Mouse (Mus musculus): ENCODE results near the gene Bcap29.
"Not testable (repeated sequence)": the region's sequence is repeated elsewhere in the genome, so short reads cannot be mapped to it uniquely, and the experiment has no call there.

The Bcap29 gene

DNA sequence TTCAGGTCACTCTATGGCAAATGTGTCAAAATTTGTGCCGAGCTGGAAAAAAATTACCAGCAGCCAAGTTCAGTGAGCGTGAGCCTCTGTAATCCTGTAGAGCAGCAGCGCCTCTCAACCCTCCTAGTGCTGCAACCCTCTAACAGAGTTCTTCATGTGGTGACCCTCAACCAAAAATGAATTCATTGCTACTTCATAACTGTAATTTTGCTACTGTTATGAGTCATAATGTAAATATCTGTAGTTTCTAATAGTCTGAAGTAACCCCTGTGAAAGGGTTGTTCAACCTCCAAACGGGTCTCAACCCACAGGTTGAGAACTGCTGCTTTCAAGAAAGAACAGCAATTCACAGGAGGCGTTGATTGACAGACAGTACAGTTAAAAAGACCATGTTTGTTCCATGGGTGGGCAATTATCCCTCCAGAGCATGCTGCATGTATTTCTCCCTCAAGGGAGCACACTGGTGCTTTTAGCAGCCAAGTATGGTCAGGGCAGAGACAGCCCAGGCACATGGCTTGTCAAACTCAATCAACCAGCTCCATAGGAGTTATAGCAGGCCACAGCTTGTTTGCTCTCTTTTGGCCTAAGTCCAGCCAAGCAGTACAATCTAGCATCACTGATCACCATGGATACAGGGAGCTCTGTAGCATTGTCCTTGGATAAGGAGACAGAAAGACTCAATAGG is 53.7 kb downstream of the Bcap29 start:
- no peak for DNase-seq (ENCODE audit: low read depth, low spot score)

DNA sequence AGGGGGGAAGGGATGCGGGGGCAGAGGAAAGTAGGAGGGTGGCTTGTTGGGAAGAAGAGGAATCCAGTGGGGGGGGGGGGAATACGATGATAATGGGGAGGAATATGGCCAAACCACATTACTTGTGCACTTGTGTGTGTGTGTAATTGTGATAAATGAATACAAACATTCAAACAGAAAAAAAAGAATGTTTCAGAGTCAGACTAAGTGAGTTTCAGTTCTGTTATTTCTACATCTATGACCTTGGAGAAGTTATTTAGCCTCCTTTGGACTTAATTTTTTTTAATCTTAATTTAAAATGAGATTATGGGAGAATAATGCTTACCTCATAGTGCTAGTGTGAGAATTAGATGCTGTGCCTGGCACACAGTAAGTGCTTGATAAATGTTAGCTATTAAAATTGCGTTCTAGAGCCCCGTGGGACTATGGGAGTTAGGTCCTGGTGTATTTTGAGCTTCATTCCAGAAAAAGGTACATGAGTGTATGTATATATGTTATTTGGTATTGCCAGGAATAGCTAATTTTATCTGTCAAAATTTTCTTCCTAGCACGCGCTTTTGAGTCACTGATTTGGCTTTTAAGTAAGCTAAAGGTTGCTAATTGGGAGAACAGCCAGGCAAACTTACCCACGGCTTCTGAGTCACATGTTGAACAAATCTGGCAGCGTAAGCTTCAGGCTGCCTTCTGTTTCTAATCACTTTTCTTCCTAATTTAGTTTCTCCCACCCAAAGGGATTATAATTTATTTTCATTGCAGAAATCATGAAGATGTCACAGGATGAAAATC is 55.6 kb downstream of the Bcap29 start:
- DNase-seq (ENCODE audit: low read depth, low spot score): no peak

DNA sequence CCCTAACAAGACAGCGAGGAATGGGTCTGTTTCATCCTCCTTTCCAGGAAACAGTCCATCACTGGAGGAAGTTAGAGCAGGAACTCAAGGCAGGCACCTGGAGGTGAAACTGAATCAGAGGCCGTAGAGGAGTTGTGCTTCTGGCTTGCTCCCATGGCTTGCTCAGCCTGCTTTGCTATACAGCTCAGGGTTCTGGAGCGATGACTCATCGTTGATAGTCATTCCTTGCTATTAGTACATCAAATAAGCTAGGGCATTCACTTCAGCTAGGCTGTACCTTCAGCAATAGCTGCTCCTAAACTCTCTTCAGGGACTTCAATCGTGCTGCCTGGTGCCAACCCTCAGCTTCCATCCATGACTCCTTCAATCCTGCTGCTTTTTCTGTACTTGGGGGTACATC is 60.0 kb downstream of the Bcap29 start:
- no peak for DNase-seq (ENCODE audit: low read depth, low spot score)

- no peak for DNase-seq (ENCODE audit: low read depth, low spot score)
Observed at GRCm38 (mm10) chr12:31569784-31570183, 64.7 kb downstream of the Bcap29 start.

- DNase-seq (ENCODE audit: low read depth, low spot score): no peak
Observed at GRCm38 (mm10) chr12:31568661-31569060, 65.8 kb downstream of the Bcap29 start.

GRCm38 (mm10) chr12:31567535-31567934 is 66.9 kb downstream of the Bcap29 start:
- DNase-seq (ENCODE audit: low read depth, low spot score): not testable (repeated sequence)

GRCm38 (mm10) chr12:31560712-31561111 is 73.7 kb downstream of the Bcap29 start:
- DNase-seq (ENCODE audit: low read depth, low spot score): no peak

- no peak for DNase-seq (ENCODE audit: low read depth, low spot score)
Observed at GRCm38 (mm10) chr12:31560002-31560401, 74.5 kb downstream of the Bcap29 start.

DNA sequence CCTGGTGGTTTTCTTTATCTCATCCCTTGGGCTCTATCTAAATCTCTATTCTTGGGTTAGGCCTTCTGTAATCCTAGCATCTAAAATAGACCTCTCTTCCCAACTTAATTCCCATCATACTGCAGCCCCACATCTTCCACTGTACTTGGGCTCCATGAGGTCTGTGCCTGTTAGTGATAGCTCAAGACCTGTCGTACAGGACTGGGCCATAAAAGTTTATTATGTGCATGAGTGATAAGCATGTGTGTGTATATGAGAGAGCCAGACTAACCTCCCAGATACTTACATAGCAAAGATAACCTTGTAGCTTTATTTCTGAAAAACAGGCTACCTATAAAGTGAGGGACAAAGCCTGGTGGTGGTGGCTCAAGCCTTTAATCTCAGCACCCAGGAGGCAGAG is 80.1 kb downstream of the Bcap29 start:
- DNase-seq (ENCODE audit: low read depth, low spot score): no peak

- DNase-seq (ENCODE audit: low read depth, low spot score): no peak
Observed at GRCm38 (mm10) chr12:31551252-31551651, 83.2 kb downstream of the Bcap29 start.

DNA sequence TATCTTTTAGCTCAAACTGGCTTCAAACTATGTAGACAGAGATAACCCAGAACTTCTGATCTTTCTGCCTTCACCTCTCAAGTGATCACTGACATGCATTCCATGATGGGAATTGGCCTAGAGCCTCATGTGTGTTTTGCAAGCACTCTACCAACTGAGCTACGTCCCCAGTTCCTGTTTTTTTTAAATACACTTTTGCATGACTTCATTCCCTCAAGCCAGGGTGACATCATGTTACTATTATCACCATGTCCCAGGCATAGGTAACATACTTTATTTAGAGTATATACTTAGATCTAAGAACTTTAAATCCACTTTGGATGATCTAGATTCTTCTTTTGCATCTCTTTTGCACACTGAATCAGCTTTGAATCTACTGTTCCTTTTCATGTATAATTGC is 88.4 kb downstream of the Bcap29 start:
- DNase-seq (ENCODE audit: low read depth, low spot score): no peak

DNA sequence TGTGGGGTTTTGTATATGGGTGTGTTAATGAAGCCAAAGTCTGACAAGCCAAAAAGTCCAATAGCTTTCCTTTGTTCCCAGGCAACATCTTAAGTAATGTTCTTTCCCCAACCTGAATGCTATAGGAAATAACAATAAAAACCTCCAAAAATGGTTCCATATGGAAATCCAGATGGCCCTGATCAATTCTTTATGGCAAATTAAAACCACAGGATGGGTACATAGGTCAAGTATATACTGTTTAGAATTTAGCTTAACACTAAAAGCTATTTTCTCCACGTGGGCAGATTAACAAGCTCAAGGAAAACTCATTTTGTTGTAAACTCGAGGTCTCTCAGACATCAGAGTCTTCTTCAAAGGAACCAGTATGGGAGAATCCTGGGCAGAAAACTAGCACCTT is 89.2 kb downstream of the Bcap29 start:
- no peak for DNase-seq (ENCODE audit: low read depth, low spot score)

- DNase-seq (ENCODE audit: low read depth, low spot score): no peak
Observed at GRCm38 (mm10) chr12:31541541-31541940, 92.9 kb downstream of the Bcap29 start.
